Comparison of ENCODE assay signal across 44 mouse cellular contexts in the genomic region with DNA sequence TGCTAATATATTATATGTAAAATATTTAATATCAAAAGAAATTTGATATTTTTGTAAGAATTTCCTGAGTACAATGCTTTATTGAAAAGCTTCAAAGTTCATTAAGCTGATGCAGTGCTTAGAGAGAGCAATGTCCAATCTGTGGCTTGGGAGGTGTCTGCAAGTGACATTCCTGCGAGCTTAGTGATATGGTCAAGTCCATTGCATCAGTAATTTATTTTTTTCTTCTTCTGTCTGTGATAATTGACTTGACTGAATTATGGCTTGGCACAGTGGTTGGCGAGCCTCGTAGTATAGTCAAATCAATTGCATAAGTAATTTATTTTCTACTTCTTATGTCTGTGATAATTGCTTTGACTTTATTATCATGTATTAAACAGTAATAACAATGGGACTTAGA. TPM values are rescaled to one million over a fixed set of nuclear protein-coding genes. Genes with fewer than 3 reads are reported as not detected.
"Had no signal": no experiment of that assay in that cellular context is flagged by ENCODE, and none has a peak within 500 bp of the region (broad histone marks: within the 10 kb centered on the region; RNA-seq: fewer than 3 reads in every experiment).

No protein-coding gene starts in this region.

- H3K9ac ChIP-seq: limb, embryonic 12.5 days; limb, embryonic 13.5 days; limb, embryonic 15.5 days; liver, embryonic 12.5 days; liver, embryonic 13.5 days; liver, embryonic 14.5 days; liver, embryonic 15.5 days; liver, postnatal 0 days; lung, embryonic 14.5 days; lung, embryonic 15.5 days; midbrain, embryonic 12.5 days; midbrain, embryonic 13.5 days; midbrain, embryonic 15.5 days had no signal

- H3K9me3 ChIP-seq: limb, embryonic 10.5 days; limb, embryonic 12.5 days; limb, embryonic 13.5 days; limb, embryonic 15.5 days; liver, embryonic 12.5 days; liver, embryonic 13.5 days; liver, embryonic 15.5 days; lung, embryonic 15.5 days; megakaryocyte, embryonic 14.5 days; midbrain, embryonic 10.5 days; midbrain, embryonic 12.5 days; midbrain, embryonic 13.5 days; midbrain, embryonic 15.5 days had no signal

- H3K4me3 ChIP-seq: limb, embryonic 10.5 days; limb, embryonic 12.5 days; limb, embryonic 13.5 days; limb, embryonic 15.5 days; liver, embryonic 12.5 days; liver, embryonic 13.5 days; liver, embryonic 15.5 days; lung, embryonic 15.5 days; megakaryocyte, embryonic 14.5 days; midbrain, embryonic 10.5 days; midbrain, embryonic 12.5 days; midbrain, embryonic 13.5 days; midbrain, embryonic 15.5 days; myocyte had no signal

- H3K4me1 ChIP-seq: limb, embryonic 10.5 days; limb, embryonic 12.5 days; limb, embryonic 13.5 days; limb, embryonic 15.5 days; liver, embryonic 12.5 days; liver, embryonic 13.5 days; liver, embryonic 15.5 days; lung, embryonic 15.5 days; megakaryocyte, embryonic 14.5 days; midbrain, embryonic 10.5 days; midbrain, embryonic 12.5 days; midbrain, embryonic 13.5 days; midbrain, embryonic 15.5 days had no signal

- DNase-seq: left cerebral cortex, postnatal 4 days; liver; liver, embryonic 13.5 days; liver, postnatal 0 days; lung, adult 18-20 months; lung, adult 2 months; lung, embryonic 14.5 days; lung, postnatal 10 days; lung, postnatal 14 days; lung, postnatal 36 days; lung, postnatal 4 days; midbrain, embryonic 14.5 days had no signal

- H3K27me3 ChIP-seq: limb, embryonic 12.5 days; limb, embryonic 13.5 days; limb, embryonic 15.5 days; liver, embryonic 12.5 days; liver, embryonic 13.5 days; liver, embryonic 15.5 days; lung, embryonic 15.5 days; megakaryocyte, embryonic 14.5 days; midbrain, embryonic 12.5 days; midbrain, embryonic 13.5 days; midbrain, embryonic 15.5 days had no signal

- H3K27ac ChIP-seq: limb, embryonic 10.5 days; limb, embryonic 12.5 days; limb, embryonic 13.5 days; limb, embryonic 15.5 days; liver, embryonic 12.5 days; liver, embryonic 13.5 days; liver, embryonic 14.5 days; liver, embryonic 15.5 days; lung, embryonic 15.5 days; macrophage; midbrain, embryonic 10.5 days; midbrain, embryonic 12.5 days; midbrain, embryonic 13.5 days; midbrain, embryonic 15.5 days had no signal

- ATAC-seq: liver, embryonic 12.5 days; liver, postnatal 0 days; lung, postnatal 0 days; midbrain, embryonic 13.5 days; midbrain, embryonic 15.5 days; midbrain, embryonic 16.5 days had no signal

- H3K36me3 ChIP-seq: limb, embryonic 10.5 days; limb, embryonic 12.5 days; limb, embryonic 13.5 days; limb, embryonic 15.5 days; liver, embryonic 12.5 days; liver, embryonic 13.5 days; liver, embryonic 15.5 days; lung, embryonic 15.5 days; midbrain, embryonic 10.5 days; midbrain, embryonic 12.5 days; midbrain, embryonic 13.5 days; midbrain, embryonic 15.5 days had no signal

- H3K4me2 ChIP-seq: limb, embryonic 12.5 days; limb, embryonic 13.5 days; limb, embryonic 15.5 days; liver, embryonic 11.5 days; liver, embryonic 12.5 days; liver, embryonic 13.5 days; liver, embryonic 15.5 days; lung, embryonic 14.5 days; lung, embryonic 15.5 days; midbrain, embryonic 11.5 days; midbrain, embryonic 12.5 days; midbrain, embryonic 13.5 days; midbrain, embryonic 15.5 days had no signal

RNA-seq across cellular contexts. Expression of a gene that starts 15.9 kb away (rescaled TPM):
- total RNA-seq: left cerebral cortex, postnatal 10 days; left cerebral cortex, postnatal 14 days; left cerebral cortex, postnatal 25 days; left cerebral cortex, postnatal 36 days; left cerebral cortex, postnatal 4 days; megakaryocyte progenitor cell, adult 5-6 weeks; megakaryocyte, adult 5-6 weeks; megakaryocyte-erythroid progenitor cell, adult 5-6 weeks; midbrain, postnatal 0 days; monocyte, adult 5-6 weeks had no signal
- polyA plus RNA-seq: limb, embryonic 10.5 days; limb, embryonic 11.5 days; limb, embryonic 12.5 days; limb, embryonic 13.5 days; macrophage; midbrain, embryonic 10.5 days; midbrain, embryonic 11.5 days; midbrain, embryonic 12.5 days; midbrain, embryonic 13.5 days; midbrain, embryonic 14.5 days; midbrain, embryonic 15.5 days; midbrain, embryonic 16.5 days; midbrain, postnatal 0 days; neural tube, embryonic 11.5 days had no signal

RNA-seq across cellular contexts. Expression of a gene that starts 49.1 kb away (rescaled TPM):
- total RNA-seq: left cerebral cortex, postnatal 14 days; left cerebral cortex, postnatal 36 days; left cerebral cortex, postnatal 4 days; liver, adult 2 months; megakaryocyte progenitor cell, adult 5-6 weeks had no signal
- polyA plus RNA-seq: limb, embryonic 10.5 days; limb, embryonic 11.5 days; liver, adult 2 months; liver, embryonic 11.5 days; liver, embryonic 12.5 days; liver, embryonic 13.5 days; liver, embryonic 14.5 days; liver, embryonic 15.5 days; liver, embryonic 16.5 days; liver, postnatal 0 days; macrophage; midbrain, embryonic 10.5 days; midbrain, embryonic 11.5 days; midbrain, embryonic 12.5 days; midbrain, embryonic 13.5 days; midbrain, embryonic 14.5 days had no signal
